Mouse (Mus musculus): ENCODE results near the gene Sft2d2.

Sft2d2 gene

DNA sequence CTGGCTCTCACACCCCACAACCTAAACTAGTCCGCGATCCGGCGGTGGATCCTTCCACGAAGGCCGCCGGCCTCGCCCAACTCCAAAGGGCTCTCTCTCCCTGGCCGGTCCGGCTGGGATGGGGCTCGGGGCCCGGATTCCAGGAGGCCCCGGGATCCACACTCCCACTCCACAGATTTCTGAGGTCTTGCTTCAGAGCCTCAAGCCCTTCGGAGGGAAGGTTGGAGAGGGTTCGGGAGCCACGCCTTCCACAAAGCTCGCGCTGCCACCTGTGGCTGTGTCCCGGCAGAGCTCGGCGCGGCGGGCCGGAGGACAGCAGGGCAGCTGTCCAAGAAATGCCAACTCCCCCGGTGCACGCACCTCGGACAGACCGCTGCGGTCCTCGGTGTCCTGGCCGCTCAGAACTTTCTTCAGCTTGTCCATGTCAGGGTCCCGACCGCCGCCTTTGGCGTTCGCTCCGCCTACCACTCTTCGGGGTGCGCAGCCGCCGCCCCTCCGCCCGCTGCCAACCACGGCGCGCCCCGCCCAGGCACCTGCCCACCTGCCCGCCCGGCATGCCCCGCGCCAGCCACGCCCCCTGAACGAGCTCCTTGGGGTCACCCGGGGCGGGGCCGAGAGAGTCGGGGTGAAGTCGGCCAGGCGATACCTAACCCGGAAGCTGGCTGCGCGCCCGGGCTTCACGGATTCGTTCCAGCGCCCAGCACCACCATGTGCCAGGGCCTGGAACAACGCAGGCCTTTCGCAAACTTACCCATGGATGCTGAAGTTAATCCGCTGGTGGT is at the start of gene Sft2d2:
Sft2d2 (minus strand) TSS at position 559 of the 782 bp plus-strand sequence.
- DNase-seq (ENCODE audit: low spot score), result peak; percentile 91

DNA sequence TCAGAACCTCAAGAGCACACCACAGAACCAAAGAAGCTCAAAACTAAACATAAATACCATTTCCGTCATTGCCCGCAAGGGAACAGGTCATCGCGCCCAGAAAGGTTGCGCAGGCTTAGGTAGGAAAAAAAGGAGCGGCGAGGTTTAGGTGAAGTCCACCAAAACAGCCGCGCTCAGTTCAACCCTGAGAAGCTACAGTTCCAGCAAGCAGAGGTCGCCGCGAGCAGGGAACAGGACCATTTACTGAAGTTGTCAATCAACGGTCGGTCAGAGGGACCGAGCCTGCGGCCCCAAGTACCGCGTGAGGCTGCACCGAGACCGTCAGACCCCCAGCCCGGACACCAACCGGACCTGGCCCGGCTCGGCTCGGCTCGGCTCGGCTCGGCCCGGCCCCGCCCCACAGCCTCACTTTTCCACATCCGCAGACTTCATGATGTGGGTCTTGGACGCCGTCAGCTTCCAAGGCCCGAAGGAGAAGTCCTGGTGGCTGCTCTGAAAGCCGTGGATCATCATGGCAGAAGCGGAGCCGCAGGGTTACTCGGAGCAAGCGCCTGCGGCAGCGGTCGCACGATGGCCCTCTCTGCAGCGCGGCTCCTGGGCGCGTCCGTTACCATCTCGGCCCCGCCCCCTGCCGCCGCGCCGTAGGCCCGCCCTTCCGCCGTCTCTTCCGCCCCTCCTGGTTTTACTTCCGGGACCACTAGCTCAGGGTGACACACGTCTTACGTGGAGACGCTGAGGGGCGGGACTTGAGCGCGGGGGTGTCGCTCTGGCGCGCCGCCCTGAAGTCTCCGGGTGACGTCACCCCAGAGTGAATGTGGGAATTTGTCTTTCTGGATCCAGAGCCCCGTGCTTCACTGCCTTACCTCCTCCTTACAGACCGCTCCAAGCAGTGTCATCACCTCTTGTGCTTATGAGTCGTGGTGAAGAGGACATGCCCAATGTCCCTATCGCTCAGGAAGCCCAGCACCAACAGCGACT is 42.4 kb upstream of the Sft2d2 start, which contains the start of gene Tiprl:
Tiprl (minus strand) TSS at position 676 of the 978 bp plus-strand sequence.
- peak; percentile 94 for DNase-seq (ENCODE audit: low spot score)

DNA sequence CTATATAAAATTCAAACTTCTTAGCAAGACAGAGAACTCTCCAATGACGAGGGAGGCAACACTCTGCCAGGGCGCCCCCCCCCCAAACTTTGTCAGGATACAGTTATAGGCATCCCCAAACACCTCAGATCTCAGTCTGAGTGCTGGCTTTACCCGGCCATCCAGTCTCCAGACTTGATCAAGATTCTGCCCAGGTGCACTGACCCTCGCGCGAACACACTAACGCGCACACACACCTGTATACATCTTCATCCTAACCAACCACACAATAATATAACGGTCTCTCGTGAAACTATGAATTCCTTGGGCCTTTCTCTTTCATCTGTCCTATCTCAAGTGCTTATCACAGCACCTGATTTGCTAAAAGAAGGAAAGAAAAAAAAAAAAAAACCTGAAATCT is 41.6 kb upstream of the Sft2d2 start:
- no peak for DNase-seq (ENCODE audit: low spot score)

DNA sequence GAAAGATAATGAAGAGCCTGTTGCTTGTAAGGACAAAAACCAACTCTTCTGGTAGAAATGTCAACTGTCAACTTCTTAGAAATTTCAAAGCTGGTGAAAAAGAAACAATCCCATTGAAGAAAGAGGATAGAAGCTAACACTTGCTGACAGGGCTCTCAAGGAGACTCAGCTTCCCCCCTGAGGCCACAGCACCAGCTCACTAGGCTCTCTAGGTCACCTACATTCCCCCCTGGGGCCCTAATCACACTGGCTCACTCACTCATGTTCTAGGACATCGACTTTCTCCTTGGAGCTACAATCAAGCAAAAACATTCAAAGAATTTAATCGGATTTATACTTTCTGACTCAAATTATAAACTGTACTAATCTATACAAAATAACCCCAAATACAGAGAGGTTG is 39.6 kb upstream of the Sft2d2 start:
- DNase-seq (ENCODE audit: low spot score), result no peak

DNA sequence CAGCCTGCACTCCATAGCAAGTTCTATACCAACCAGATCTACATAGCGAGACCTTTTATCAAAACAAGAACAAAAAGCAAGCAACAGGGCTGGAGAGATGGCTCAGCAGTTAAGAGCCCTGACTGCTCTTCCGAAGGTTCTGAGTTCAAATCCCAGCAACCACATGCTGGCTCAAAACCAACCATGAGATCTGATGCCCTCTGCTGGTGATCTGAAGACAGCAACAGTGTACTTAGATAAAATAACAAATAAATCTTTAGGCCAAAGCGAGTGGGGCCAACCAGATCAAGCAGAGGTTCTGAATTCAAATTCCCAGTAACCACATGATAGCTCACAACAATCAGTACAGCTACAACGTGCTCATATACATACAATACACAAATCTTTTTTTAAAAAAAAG is 36.5 kb upstream of the Sft2d2 start:
- DNase-seq (ENCODE audit: low spot score), result no peak

DNA sequence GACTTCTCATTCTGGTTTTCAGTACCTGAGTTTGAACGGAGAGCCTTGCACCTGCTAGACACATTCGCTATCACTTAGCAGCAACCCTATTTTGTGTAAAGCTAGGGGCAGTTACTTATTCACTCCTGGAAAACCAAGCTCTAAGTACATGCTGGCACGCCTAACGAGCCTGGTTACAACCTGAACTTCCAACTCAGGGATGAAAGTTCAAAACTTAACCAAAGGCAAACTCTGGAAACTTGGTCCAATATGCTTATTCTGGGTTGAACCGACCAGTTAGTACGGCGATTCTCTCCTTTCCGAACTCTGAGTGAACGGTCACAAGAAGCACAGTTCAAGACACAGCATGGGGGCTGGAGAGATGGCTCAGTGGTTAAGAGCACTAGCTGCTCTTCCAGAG is 35.3 kb upstream of the Sft2d2 start:
- DNase-seq (ENCODE audit: low spot score), result no peak

DNA sequence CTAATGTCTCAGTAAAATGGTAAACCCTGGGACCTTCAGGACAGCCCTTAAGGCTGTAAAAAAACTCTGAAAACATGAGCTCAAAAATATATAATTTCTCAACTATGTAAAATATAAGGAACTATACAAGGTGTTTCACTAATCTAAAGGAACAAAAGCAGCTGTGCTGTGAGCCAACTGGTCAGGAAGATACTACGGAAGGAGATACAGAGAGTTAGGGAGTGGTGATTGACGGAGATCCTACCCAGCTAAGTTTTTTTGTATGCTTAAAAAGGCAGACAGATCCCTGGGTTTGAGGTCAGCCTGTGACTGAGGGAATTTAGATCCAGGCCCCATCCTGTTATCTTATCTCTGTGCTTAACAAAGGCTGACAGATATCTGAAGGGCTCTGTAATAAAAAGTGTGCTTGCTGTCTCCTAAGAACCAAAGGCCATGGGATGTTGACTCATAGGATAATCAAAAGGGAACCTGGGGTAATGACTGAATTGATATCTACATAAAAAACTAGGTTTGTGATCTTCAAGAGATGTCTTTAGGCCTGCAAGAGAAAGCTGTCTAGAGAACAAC is 22.9 kb upstream of the Sft2d2 start:
- DNase-seq (ENCODE audit: low spot score), result no peak

DNA sequence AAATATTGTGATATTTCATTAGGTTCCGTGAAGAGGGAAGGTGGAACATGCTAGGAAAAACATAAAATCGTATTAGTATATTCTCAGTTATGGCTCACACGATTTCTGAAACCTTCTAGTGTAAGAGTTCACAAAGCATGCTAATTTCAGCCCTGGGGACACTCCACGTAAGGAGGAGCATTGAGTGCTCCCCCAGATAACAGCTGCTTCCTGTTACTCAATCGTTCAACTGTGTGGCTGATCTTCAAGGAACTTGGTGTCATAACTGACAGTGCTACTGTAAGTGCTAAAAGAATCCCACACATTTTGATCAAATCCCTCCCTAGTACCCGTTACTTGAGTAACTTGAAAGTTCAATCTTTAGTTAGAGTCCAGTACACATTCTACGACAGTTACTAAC is 21.6 kb upstream of the Sft2d2 start:
- no peak for DNase-seq (ENCODE audit: low spot score)

DNA sequence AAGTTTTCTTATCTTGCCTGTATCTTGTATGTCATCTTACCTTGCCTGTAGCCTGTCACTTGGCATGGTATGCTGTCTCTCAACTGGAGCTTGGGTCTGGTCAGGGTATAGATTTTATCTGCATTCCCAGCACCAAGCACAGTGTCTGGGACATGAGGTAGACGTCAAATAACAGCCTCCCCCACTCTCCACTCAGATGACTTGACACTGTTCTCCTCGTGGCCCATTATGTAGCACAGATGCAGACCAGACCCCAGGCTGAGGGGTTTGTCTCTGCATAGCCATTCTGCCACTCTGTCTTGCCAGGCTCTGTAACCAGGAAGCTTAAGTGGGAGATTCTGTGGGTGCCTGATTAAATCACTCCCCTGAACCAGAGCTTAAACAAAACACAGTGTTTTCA is 11.4 kb upstream of the Sft2d2 start:
- no peak for DNase-seq (ENCODE audit: low spot score)

DNA sequence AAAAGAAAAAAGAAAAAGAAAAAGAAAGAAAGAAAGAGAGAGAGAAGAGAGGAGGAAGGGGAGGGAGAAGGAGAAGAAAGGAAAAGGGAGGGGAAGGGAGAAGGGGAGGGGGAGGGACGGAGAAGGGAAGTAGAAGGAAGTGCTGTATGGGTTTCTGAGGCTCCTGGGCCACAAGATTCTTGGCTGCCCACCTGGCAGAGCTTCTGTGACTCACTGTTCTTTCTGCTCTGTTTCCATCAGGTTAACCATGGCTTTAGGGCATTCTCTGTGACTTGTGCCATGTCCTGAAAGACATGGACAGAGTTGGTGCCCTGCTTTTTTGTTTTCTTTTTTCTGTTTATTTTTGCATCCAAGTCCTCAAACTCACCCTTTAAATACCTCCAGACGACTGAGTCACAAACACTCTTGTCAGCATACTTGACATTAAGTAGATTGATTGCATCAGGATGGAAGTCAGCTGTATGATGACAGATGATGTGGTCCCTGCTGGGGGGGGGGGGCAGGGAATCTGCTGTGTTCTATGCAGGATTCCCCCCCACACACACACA is 9.3 kb upstream of the Sft2d2 start:
- DNase-seq (ENCODE audit: low spot score), result no peak

DNA sequence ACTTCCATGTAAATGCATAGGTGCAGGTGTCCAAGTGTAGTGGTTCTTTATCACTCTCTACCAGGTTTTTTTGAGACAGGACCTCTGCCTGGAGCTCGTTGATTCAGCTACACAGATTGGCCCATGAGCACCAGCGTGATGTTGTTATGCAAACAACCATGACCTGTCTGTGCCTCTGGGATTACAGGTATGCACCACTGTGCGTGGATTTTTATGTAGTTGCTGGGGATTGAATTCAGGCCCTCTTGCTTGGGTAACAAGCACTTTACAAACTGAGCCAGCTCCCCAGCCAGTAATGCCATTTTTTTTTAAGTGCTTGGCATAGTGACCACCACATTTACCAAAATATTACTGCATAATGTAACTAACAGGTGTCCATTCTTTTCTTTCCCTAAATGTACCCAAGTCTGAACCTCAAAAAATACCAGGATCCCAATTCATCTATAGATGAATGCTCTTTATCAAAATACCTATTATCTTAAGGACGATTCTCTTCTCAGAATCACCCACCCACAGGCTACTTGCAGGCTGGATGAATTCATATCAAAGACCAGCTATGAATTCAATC is 7.3 kb upstream of the Sft2d2 start:
- no peak for DNase-seq (ENCODE audit: low spot score)

DNA sequence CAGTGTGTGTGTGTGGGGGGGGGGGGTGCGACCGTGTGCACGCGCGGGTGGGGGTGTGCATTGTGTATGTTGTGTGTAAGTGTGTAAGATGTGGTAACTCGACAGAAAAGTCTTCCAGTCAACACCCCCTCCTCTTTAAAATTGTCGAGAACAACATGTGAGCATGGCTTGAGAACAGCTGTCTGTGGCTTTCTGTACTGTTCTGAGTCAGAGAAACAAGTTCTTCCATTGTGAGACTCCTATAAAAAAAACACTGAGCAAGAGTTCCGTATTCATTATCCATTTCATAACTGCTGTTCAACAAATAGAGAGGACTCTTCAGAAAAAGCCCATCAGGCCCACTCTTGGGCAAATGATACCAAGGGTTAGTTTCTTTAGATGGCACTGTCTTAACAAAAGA is 6.5 kb upstream of the Sft2d2 start:
- DNase-seq (ENCODE audit: low spot score), result no peak

DNA sequence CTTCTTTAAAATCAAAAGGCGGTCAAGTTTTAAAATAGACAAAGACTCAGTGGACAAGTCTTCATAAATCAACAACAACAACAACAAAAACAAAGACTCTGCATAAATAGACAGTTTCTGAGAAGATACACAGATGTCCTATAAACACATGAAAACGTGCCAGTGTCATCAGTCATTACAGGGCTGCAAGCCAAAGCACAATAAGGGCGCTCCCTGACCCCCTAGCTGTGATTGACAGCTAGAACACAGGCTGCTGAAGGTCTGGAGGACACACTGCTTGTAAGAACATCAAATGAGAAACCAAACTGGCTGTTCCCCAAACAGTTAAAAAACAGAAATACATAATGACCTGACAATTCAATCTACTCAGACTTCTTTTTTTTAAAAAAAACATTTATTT is 5.4 kb upstream of the Sft2d2 start:
- DNase-seq (ENCODE audit: low spot score), result no peak

DNA sequence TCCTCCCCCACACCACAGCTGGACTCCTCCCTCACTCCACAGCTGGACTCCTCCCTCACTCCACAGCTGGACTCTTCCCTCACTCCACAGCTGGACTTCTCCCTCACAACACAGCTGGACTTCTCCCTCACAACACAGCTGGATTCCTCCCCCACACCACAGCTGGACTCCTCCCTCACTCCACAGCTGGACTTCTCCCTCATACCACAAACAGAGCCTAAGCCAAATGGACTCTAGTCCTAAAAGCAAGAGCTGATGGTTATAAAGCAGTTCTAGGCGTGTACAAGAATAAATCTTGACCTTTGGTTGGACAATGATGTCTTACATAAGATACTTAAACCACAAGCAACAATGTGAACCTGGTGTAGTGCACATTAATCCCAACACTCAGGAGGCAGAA is 4.7 kb upstream of the Sft2d2 start:
- no peak for DNase-seq (ENCODE audit: low spot score)

DNA sequence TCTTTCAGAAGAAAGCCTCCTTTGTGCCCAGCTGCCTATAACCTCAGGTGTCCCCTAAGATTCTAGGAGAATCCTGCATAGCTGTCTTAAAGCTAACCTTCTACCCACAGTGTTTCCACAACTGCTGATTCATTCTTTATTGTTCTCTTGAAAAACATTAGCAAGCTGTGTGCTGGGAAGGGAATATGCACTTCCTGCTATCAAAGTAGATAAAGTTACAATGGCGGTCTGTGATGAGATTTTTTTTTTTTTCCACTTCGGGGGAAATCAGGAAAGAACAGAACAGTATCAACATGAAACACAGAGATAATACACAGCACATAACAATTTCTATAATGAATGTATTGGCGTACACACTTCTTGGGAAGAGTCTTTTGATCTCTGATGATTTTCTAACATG is 3.6 kb upstream of the Sft2d2 start:
- no peak for DNase-seq (ENCODE audit: low spot score)

DNA sequence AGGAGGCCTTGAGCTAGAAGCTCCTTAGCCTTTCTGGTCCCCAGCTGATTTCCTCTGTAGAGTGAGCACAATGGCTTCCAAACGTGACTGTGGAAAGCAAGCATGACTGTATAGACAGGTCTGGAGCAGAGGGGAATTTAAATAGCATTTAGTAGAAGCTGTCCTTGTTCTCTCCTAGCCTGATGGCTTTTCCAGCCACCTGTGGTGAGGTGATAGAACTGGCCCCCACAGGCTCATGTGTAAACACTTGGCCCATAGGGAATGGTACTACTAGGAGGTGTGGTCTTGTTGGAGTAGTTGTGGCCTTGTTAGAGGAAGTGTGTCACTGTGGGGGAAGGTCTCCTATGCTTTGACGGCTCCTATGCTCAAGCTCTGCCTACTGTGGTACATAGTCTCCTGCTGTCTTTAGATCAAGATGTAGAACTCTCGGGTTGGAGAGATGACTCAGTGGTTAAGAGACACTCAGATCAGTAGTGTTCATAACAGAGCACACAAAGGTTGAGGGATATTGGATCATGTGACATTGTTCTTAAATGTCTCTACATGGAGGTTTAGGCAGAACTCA is 1.2 kb upstream of the Sft2d2 start:
- DNase-seq (ENCODE audit: low spot score), result no peak

DNA sequence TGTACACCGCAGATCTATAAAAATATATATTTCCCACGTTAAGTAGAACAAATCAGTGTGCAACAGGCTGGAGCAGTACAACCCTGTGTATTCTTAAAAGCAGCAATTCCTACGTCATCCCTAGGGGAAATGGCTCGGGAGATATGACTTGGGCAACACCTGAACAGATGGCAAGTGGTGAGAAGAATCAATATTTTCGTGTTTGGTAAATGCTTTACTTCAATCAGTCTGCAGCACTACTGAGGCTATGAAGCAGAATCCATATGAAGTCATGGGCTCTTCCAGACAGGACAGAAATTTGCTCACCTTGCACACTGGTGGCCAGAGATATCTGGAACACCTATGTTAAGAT is 400 bp upstream of the Sft2d2 start:
- no peak for DNase-seq (ENCODE audit: low spot score)

DNA sequence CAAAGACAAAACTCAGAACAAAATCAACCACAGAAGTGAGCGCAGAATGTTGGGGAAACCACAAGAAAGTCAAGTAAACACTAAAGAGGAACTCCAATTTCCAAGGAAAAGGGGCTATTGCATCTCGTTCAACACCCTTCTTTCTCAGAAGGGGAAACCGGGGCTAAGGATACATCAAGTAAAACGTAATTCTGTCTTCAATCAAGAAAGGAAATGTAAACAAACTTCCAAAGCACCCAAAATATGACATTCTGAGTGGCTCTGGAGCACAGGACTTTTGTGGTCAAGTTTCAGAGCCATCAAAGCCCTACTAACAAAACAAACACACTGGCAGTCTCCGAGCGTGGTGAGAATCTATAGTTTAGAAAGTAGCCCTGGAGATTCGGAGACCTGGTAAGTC is 812 bp downstream of the Sft2d2 start:
- no peak for DNase-seq (ENCODE audit: low spot score)

DNA sequence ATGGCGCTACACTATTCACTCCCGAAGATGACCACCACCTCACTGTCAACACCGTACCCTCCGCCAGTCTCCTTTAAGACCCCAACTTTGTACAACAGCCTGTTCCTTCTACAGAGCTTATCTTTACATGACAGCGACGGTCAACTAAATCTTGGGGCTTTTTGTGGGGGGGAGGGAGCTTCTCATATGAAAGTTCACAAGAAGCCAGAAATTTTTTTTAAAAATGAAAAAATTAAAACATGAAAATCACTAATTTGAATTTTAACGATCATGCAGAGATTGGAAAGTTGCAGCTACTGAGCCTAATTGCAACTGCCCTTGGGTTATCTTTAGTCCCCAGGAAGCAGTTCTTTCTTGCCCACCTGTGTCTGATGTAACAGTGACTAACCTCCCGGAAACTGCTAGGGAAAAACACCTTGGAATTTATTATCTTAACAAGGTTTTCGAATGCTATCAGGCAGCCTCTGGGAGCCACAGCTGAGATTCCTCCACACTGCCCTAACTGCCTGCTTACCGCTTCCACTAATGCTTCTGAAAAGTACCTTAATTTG is 1.4 kb downstream of the Sft2d2 start:
- no peak for DNase-seq (ENCODE audit: low spot score)

DNA sequence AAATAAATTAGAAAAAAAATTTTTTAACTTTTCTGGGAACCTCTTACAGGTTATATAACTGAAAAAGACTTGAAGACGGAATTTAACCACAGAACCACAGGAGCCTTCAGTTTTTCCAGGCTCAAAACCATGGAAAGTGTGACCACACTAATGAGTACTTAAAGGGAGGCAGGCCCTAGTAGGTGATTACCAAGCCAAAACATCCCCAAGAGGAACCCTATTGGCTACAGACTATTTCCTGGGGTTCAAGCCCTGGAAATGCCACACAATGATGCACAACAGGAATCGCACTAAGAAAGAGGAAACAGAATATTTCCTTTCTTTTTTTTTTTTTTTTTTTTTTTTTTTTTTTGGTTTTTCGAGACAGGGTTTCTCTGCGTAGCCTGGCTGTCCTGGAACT is 2.1 kb downstream of the Sft2d2 start:
- no peak for DNase-seq (ENCODE audit: low spot score)

DNA sequence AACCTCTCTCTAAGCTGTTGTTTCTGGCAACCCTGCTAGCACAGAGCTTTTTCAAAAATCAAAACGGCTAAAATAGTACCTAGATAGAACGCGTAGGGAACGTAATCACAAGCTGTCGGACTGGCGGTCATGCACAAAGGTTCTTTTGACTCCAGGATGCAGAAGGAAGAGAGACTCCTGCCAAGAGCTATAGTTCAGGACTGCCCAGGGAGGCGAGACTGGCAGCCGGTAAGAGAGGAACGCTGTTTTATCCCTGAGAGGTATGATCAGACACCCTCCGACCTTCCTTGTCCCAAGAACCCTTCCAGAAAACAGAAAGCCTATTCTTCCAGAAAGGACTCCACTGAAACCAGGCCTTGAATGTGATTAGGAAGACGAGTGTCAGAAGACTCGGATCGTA is 2.6 kb downstream of the Sft2d2 start:
- no peak for DNase-seq (ENCODE audit: low spot score)

Data from ovary, adult 18-20 months (tissue).